Mouse (Mus musculus) midbrain, postnatal 0 days (tissue): ENCODE measurements around the gene Cnnm3. TPM values are rescaled to one million over a fixed set of nuclear protein-coding genes. Genes with fewer than 3 reads are reported as not detected.

Source experiments
- ATAC-seq: fragments of 200-750 bp; cut with Nextera tagmentation; 2 replicates; pipeline ENCODE4 v1.8.0; 2017; ENCODE audit warnings: moderate number of reproducible peaks, mild to moderate bottlenecking, moderate TSS enrichment, moderate library complexity; ENCODE audit not compliant: low FRiP score
- DNase-seq: peaks from one replicate; pipeline ENCODE4 v3.0.0-alpha.2; 2015; ENCODE audit warnings: low spot score
- H3K27ac ChIP-seq: fragments of 300-500 bp; sonication (generic); 2 replicates; pipeline ENCODE4 v1.5.1; 2014; ENCODE audit warnings: low read depth, mild to moderate bottlenecking, low read length, mixed read lengths
- H3K27me3 ChIP-seq: fragments of 300-500 bp; sonication (generic); 2 replicates; pipeline ENCODE4 v1.6.1; 2014; ENCODE audit warnings: low read length, control low read depth, mixed read lengths; ENCODE audit not compliant: insufficient read depth
- H3K36me3 ChIP-seq: fragments of 300-500 bp; sonication (generic); 2 replicates; pipeline ENCODE4 v1.6.1; 2014; ENCODE audit warnings: low read length, control low read depth, mixed read lengths; ENCODE audit not compliant: insufficient read depth
- H3K4me1 ChIP-seq: fragments of 300-500 bp; sonication (generic); 2 replicates; pipeline ENCODE4 v1.6.1; 2014; ENCODE audit warnings: mild to moderate bottlenecking, control low read depth, antibody characterized with exemption, low read length, mixed read lengths; ENCODE audit not compliant: insufficient read depth
- H3K4me2 ChIP-seq: fragments of 300-500 bp; sonication (generic); 2 replicates; pipeline ENCODE4 v1.6.1; 2014; ENCODE audit warnings: low read depth, mild to moderate bottlenecking, low read length, mixed read lengths; ENCODE audit not compliant: poor library complexity, severe bottlenecking
- H3K4me3 ChIP-seq: fragments of 300-500 bp; sonication (generic); 2 replicates; pipeline ENCODE4 v1.5.1; 2014; ENCODE audit warnings: low read depth, mild to moderate bottlenecking, low read length, moderate library complexity
- H3K9ac ChIP-seq: fragments of 300-500 bp; sonication (generic); replicated peaks from 2 replicates; pipeline ENCODE4 v1.6.1; 2014; ENCODE audit warnings: mild to moderate bottlenecking, low read length, moderate library complexity, mixed read lengths; ENCODE audit not compliant: poor library complexity, severe bottlenecking
- H3K9me3 ChIP-seq: fragments of 300-500 bp; sonication (generic); 2 replicates; pipeline ENCODE4 v1.6.1; 2016; ENCODE audit warnings: low read length, control low read depth
- CTCF ChIP-seq: IDR thresholded peaks from 2 replicates; pipeline ENCODE4 v1.5.1; 2016; ENCODE audit warnings: antibody characterized with exemption, mild to moderate bottlenecking
- WGBS: fragments of 180-500 bp; shearing (Covaris S2); extraction: QIAGEN DNeasy Blood & Tissue Kit; methylation state at CpG from one replicate; pipeline ENCODE4 v1.1.7; 2014; 5-methylcytosine and 5-hydroxymethylcytosine counted together
- polyA plus RNA-seq: library from polyadenylated mRNA; unstranded; fragments of >200 nt; fragmentation: Nextera tagmentation; extraction: Ambion mirVana; gene quantifications from 2 replicates; pipeline ENCODE4 v1.2.1, GENCODE M21; 2015
- total RNA-seq: library from RNA; depleted of rRNA; stranded (reverse); fragments of >200 nt; gene quantifications from 2 replicates; pipeline ENCODE4 v1.2.3, GENCODE M21; 2014

Gene Cnnm3
- total and polyA plus RNA-seq, 2 experiments from 2014 or later, result 5.2 to 32.9 TPM

GRCm38 (mm10) chr1:36563632-36564031 lies 52.0 kb downstream of the Cnnm3 start:
- no peaks in the 10 kb centered on the region for H3K36me3 ChIP-seq
- H3K4me2 ChIP-seq, result no peak overlapping the region
- H3K27ac ChIP-seq, result no peak overlapping the region
- no peak overlapping the region for H3K4me3 ChIP-seq
- no peak overlapping the region for H3K9ac ChIP-seq
- WGBS, result 65% methylated on average over 4 of the region's 4 CpGs
- no peak for TF ChIP-seq CTCF
- H3K4me1 ChIP-seq, result peaks cover 3% of the 10 kb centered on the region; the same call in 1 of the 2 replicates
- H3K27me3 ChIP-seq, result no peaks in the 10 kb centered on the region
- DNase-seq (no peak), ATAC-seq (no peak)
- no peaks in the 10 kb centered on the region for H3K9me3 ChIP-seq

DNA sequence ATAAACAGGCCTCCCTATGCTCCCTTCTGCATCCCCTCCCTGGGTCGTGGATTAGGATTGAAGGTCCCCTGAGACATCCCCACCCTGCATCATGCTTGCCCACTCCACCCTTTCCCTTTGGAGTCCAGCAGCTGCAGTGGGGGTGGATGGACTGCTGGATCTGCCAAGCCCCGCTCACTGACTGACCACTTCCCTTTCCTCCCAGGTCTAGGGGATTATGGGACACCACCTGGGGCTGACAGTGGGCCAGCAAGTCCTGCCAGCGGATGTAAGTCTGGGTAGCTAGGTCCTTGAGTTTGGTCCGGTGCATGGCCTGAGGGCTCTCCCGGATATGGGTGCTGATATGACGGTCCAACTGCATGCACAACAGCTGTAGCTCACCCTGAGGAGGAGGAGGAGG lies 52.4 kb downstream of the Cnnm3 start:
- H3K9me3 ChIP-seq, result no peaks in the 10 kb centered on the region
- no peak for TF ChIP-seq CTCF
- WGBS, result 78% methylated on average over 6 of the region's 6 CpGs
- DNase-seq (no peak), ATAC-seq (no peak)
- H3K27me3 ChIP-seq, result no peaks in the 10 kb centered on the region
- no peaks in the 10 kb centered on the region for H3K36me3 ChIP-seq
- no peak overlapping the region for H3K4me3 ChIP-seq
- no peak overlapping the region for H3K4me2 ChIP-seq
- H3K4me1 ChIP-seq, result no peaks in the 10 kb centered on the region
- no peak overlapping the region for H3K27ac ChIP-seq
- H3K9ac ChIP-seq, result no peak overlapping the region

GRCm38 (mm10) chr1:36566425-36566824 lies 54.8 kb downstream of the Cnnm3 start:
- no peak overlapping the region for H3K4me2 ChIP-seq
- H3K27me3 ChIP-seq, result no peaks in the 10 kb centered on the region
- H3K4me3 ChIP-seq, result no peak overlapping the region
- no peaks in the 10 kb centered on the region for H3K9me3 ChIP-seq
- no peaks in the 10 kb centered on the region for H3K4me1 ChIP-seq
- no peak for TF ChIP-seq CTCF
- H3K9ac ChIP-seq, result no peak overlapping the region
- no peaks in the 10 kb centered on the region for H3K36me3 ChIP-seq
- no peak overlapping the region for H3K27ac ChIP-seq
- DNase-seq (no peak), ATAC-seq (no peak)
- WGBS, result 5% methylated on average over 2 of the region's 2 CpGs

DNA sequence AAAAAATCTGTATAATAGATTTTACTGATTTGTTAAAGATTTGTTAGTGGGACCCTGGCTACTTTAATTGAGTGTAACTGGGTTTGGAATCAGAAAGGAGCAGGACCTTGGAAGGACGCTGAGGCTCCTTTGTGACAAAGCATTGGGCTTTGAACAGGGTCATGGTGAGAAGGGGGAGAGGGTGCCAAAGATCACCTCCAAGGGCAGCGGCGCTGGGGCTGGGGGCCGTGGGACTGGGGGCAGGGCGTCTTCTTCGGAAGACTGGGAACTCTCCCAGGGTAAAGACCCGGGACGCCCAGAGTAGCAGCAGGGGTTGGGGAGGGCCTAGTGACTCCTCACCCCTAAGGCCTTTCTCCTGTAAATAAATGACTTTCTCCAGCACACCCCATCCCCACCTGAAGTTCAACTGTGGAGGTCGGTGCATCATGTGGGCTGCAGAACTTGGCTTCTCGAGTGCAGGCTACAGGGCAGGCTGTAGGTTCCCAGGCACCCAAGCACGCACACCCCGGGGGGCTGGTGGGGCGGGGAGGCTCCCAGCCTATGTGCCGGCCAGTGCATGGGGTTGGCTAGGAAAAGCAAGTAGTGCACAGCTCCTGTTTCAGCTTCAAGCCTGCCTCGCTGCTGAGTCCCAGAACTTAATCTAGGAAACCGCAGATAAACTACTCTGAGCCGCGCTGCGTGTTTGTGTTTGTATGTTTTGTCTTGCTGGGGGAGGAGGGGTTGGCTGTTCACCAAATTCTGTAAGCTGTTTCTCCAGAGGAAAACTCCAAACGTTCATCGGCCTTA lies 56.3 kb downstream of the Cnnm3 start:
- ATAC-seq (no peak), DNase-seq (no peak)
- H3K9me3 ChIP-seq, result no peaks in the 10 kb centered on the region
- H3K4me1 ChIP-seq, result no peaks in the 10 kb centered on the region
- no peaks in the 10 kb centered on the region for H3K36me3 ChIP-seq
- H3K9ac ChIP-seq, result no peak overlapping the region
- WGBS, result 41% methylated on average over 21 of the region's 21 CpGs
- no peak for TF ChIP-seq CTCF
- H3K4me2 ChIP-seq, result no peak overlapping the region
- H3K4me3 ChIP-seq, result no peak overlapping the region
- no peak overlapping the region for H3K27ac ChIP-seq
- H3K27me3 ChIP-seq, result no peaks in the 10 kb centered on the region

GRCm38 (mm10) chr1:36568776-36569175 lies 57.1 kb downstream of the Cnnm3 start:
- ATAC-seq (no peak), DNase-seq (no peak)
- no peak overlapping the region for H3K4me3 ChIP-seq
- H3K36me3 ChIP-seq, result no peaks in the 10 kb centered on the region
- H3K27ac ChIP-seq, result no peak overlapping the region
- H3K9ac ChIP-seq, result no peak overlapping the region
- no peaks in the 10 kb centered on the region for H3K4me1 ChIP-seq
- no peaks in the 10 kb centered on the region for H3K9me3 ChIP-seq
- no peaks in the 10 kb centered on the region for H3K27me3 ChIP-seq
- H3K4me2 ChIP-seq, result no peak overlapping the region
- no peak for TF ChIP-seq CTCF
- WGBS, result 71% methylated on average over 4 of the region's 4 CpGs

DNA sequence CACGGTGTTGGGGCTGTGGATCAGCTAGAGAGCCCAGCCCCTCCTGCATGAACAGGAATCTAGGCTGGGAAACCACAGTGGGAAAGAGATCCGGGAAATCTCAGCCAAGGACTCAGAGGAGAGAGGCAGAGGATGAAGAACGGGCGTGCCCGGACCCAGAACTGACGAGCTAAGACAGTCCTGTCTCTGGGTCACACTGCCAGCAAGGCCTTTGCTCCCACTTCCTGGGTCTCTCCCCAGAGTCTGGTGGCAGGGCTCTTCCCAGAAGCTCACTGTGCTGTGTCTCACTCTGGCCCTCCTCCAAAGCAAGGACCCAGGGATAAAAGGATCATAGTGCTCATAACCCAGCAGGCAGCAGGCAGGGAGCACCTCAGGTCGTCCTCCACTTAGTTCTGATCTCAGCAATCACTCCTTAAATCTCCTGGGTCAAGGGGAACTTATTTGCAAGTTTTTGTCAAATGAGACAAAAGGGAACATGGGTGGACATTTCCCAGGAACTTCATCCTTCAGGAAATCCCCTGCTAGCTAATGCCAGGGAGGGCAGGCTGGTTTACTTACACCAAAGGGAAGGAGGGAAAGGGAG lies 58.1 kb downstream of the Cnnm3 start:
- no peaks in the 10 kb centered on the region for H3K27me3 ChIP-seq
- WGBS, result 48% methylated on average over 7 of the region's 7 CpGs
- H3K36me3 ChIP-seq, result no peaks in the 10 kb centered on the region
- ATAC-seq (no peak), DNase-seq (no peak)
- no peak overlapping the region for H3K27ac ChIP-seq
- H3K4me1 ChIP-seq, result no peaks in the 10 kb centered on the region
- no peak overlapping the region for H3K4me3 ChIP-seq
- no peak overlapping the region for H3K9ac ChIP-seq
- no peak for TF ChIP-seq CTCF
- no peak overlapping the region for H3K4me2 ChIP-seq
- H3K9me3 ChIP-seq, result no peaks in the 10 kb centered on the region
